Mouse (Mus musculus) embryo, embryonic 10.5 days (tissue): ENCODE results near the gene Kptn.

Experiments used
- DNase-seq: peaks from one replicate; pipeline ENCODE4 v3.0.0-alpha.2; 2015; ENCODE audit warnings: low spot score

The Kptn gene

GRCm38 (mm10) chr7:16161302-16161701 is 41.6 kb downstream of the Kptn start:
- DNase-seq = no peak

GRCm38 (mm10) chr7:16162036-16162435 is 42.3 kb downstream of the Kptn start:
- no peak for DNase-seq

- DNase-seq = peak; percentile 84
These were observed 52.5 kb downstream of the Kptn start for GRCm38 (mm10) chr7:16172141-16172581.

- peak; percentile 51 for DNase-seq
These were observed 53.0 kb downstream of the Kptn start for GRCm38 (mm10) chr7:16172586-16173140.

- DNase-seq = peak; percentile 59
These were observed 53.5 kb downstream of the Kptn start for GRCm38 (mm10) chr7:16173146-16173545.

GRCm38 (mm10) chr7:16174597-16175541 is 55.2 kb downstream of the Kptn start, which contains the start of gene Meis3:
Gene Meis3, plus strand, starts transcription at chr7:16175090.
- peak; percentile 86 for DNase-seq

- DNase-seq = peak; percentile 34
These were observed 55.8 kb downstream of the Kptn start for GRCm38 (mm10) chr7:16175542-16175931.
